Mouse (Mus musculus) heart, embryonic 15.5 days (tissue): ENCODE measurements around the gene Prkca. TPM values are rescaled to one million over a fixed set of nuclear protein-coding genes. Genes with fewer than 3 reads are reported as not detected.
A peak's percentile ranks its signal among the peaks of the same experiment; 100 is the strongest.

Experiments
- ATAC-seq: fragments of 200-750 bp; cut with Nextera tagmentation; replicated peaks from 2 replicates; pipeline ENCODE4 v1.8.0; 2017; ENCODE audit warnings: low read depth, moderate TSS enrichment; ENCODE audit not compliant: insufficient number of reproducible peaks, insufficient read depth, low FRiP score
- H3K27ac ChIP-seq: fragments of 300-500 bp; sonication (generic); 2 replicates; pipeline ENCODE4 v1.5.1; 2015; ENCODE audit warnings: mild to moderate bottlenecking, inconsistent platforms
- H3K27me3 ChIP-seq: fragments of 300-500 bp; sonication (generic); 2 replicates; pipeline ENCODE4 v1.6.1; 2015; ENCODE audit warnings: inconsistent platforms
- H3K36me3 ChIP-seq: fragments of 300-500 bp; sonication (generic); 2 replicates; pipeline ENCODE4 v1.6.1; 2015; ENCODE audit warnings: mild to moderate bottlenecking, inconsistent platforms
- H3K4me1 ChIP-seq: fragments of 300-500 bp; sonication (generic); replicated peaks from 2 replicates; pipeline ENCODE4 v1.6.1; 2015; ENCODE audit warnings: inconsistent platforms
- H3K4me2 ChIP-seq: fragments of 300-500 bp; sonication (generic); 2 replicates; pipeline ENCODE4 v1.6.1; 2015; ENCODE audit warnings: inconsistent platforms, mild to moderate bottlenecking, moderate library complexity
- H3K4me3 ChIP-seq: fragments of 300-500 bp; sonication (generic); 2 replicates; pipeline ENCODE4 v1.5.1; 2015; ENCODE audit warnings: mild to moderate bottlenecking, inconsistent platforms
- H3K9ac ChIP-seq: fragments of 300-500 bp; sonication (generic); 2 replicates; pipeline ENCODE4 v1.6.1; 2015; ENCODE audit warnings: mild to moderate bottlenecking, inconsistent platforms
- H3K9me3 ChIP-seq: fragments of 300-500 bp; sonication (generic); replicated peaks from 2 replicates; pipeline ENCODE4 v1.6.1; 2016; ENCODE audit warnings: inconsistent platforms
- WGBS: fragments of 180-500 bp; shearing (Covaris S2); methylation state at CpG from one replicate; pipeline ENCODE4 v1.1.7; 2015; ENCODE audit warnings: mixed read lengths; 5-methylcytosine and 5-hydroxymethylcytosine counted together
- polyA plus RNA-seq: library from polyadenylated mRNA; unstranded; fragments of >200 nt; fragmentation: Nextera tagmentation; extraction: Ambion mirVana; gene quantifications from 2 replicates; pipeline ENCODE4 v1.2.1, GENCODE M21; 2015

The Prkca gene
- polyA plus RNA-seq, 1 experiment from 2014 or later = 13.7 TPM

DNA sequence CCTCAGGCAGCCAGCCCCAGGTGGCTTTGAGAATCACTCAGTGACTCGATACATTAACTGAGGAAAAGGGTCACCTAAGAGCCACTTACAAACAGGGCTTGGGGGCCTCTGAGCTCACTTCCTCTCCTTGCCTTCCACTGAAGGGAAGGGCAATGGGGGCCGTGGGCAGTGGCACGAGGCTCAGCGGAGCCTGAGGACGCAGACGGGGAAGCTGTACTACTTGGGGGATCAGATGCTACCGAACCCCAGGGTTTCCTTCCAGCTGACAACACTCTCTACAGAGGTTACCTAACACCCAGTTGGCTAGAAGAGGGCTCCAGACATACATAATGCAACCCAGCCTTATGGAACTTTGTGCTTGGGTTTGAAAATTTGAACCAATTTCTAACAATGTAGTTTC, 302.1 kb downstream of the Prkca start:
- H3K4me2 ChIP-seq = no peak overlapping the region
- no peak overlapping the region for H3K4me3 ChIP-seq
- H3K9me3 ChIP-seq = no peaks in the 10 kb centered on the region
- no peaks in the 10 kb centered on the region for H3K27me3 ChIP-seq
- no peak overlapping the region for H3K9ac ChIP-seq
- H3K36me3 ChIP-seq = no peaks in the 10 kb centered on the region; the same call in 1 of the 2 replicates
- no peaks in the 10 kb centered on the region for H3K4me1 ChIP-seq
- WGBS = 73% methylated on average over 7 of the region's 7 CpGs
- no peak overlapping the region for H3K27ac ChIP-seq
- no peak for ATAC-seq

DNA sequence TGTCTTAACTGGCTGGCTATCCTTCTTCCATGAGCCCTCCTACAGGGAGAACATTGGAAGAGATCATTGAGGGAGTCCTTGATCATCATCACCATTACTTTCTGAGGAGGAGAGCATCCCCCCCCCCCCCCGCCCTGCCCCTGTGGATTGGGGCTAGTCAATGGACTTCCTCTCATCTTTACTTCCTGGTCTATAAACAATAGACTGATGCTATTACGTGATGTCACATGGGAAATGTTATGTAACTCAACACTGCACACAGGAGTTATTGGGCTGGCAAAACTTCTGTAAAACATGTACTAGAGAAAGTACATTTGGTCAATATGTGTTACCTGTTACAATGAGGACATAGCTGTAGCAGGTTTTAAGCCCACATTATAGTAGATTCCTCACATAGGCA, 302.9 kb downstream of the Prkca start:
- no peak for ATAC-seq
- 79% methylated on average over 2 of the region's 2 CpGs for WGBS
- Histone ChIP-seq H3K4me3 (no peak overlapping the region), H3K27ac (no peak overlapping the region), H3K4me2 (no peak overlapping the region), H3K9me3 (no peaks in the 10 kb centered on the region), H3K36me3 (no peaks in the 10 kb centered on the region; the same call in 1 of the 2 replicates), H3K4me1 (0 out of 2 replicates have a peak, but pooled peaks cover 4% of the 10 kb centered on the region), H3K27me3 (no peaks in the 10 kb centered on the region), H3K9ac (no peak overlapping the region)

DNA sequence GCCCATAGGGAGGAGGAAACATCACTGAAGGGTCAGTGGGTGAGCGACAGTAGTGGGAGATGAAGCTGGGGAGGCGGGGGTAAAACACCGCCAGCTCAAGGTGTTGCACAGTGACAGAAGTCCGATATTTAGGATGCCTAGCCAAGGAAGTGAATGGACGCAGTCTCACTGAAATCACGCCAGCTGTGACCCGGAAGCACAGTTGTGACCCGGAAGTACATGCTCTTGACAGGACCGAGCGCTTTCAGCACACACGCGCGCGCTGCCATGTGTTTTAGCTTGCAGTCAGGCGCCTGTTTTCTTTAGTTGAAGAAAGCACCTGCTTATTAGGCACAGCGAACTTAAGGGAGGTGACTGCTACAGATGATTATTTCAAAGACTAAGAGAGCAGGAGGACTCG, 304.0 kb downstream of the Prkca start:
- H3K36me3 ChIP-seq = no peaks in the 10 kb centered on the region
- H3K4me1 ChIP-seq = peaks cover 6% of the 10 kb centered on the region; the same call in 1 of the 2 replicates
- no peak overlapping the region for H3K4me2 ChIP-seq
- no peak overlapping the region for H3K9ac ChIP-seq
- ATAC-seq = no peak
- H3K9me3 ChIP-seq = no peaks in the 10 kb centered on the region
- no peak overlapping the region for H3K27ac ChIP-seq
- H3K4me3 ChIP-seq = no peak overlapping the region
- no peaks in the 10 kb centered on the region for H3K27me3 ChIP-seq
- WGBS = 86% methylated on average over 17 of the region's 17 CpGs

DNA sequence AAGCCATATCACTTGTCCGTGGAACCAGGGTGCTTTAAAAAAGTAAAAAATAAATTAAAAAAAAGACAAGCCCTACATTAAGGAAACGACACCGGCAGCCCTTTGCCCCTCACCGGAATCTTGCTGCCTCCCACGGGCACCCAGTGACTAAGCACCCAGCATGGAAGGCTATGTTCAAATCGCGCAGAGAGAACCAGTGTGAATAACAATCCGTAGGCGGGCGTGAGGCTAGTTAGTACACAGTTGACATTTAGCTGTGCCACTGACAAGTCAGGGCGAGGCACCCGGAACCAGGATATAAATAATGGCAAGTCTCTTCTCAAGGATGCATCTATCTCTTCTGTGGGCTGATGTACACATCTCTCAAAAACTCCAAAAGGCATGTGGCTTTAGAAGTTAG, 304.7 kb downstream of the Prkca start:
- Histone ChIP-seq H3K9ac (no peak overlapping the region), H3K9me3 (no peaks in the 10 kb centered on the region), H3K4me1 (peaks cover 13% of the 10 kb centered on the region; the same call in 1 of the 2 replicates), H3K27ac (no peak overlapping the region), H3K36me3 (no peaks in the 10 kb centered on the region), H3K27me3 (no peaks in the 10 kb centered on the region), H3K4me3 (no peak overlapping the region), H3K4me2 (no peak overlapping the region)
- 87% methylated on average over 12 of the region's 12 CpGs for WGBS
- ATAC-seq = no peak

DNA sequence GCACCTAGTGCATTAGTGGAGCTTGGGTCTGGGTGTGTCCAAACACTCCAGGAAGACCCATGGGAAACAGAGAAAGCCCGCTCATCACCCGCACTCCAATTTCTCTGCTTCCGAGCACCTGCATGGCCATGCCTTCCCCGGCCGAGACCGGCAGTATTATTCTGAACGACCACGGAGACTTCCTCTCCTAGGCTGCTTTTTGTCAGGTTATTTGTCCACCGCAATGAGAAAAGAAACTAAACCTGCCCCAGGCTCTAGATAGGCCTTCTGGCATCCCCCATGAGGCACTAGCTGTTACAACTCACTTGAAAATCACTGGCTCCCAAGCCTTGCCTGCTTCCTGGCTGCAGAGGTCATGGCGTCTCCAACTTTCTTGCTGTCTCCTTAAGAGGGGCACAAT, 307.4 kb downstream of the Prkca start:
- no peak overlapping the region for H3K9ac ChIP-seq
- WGBS = 86% methylated on average over 10 of the region's 10 CpGs

DNA sequence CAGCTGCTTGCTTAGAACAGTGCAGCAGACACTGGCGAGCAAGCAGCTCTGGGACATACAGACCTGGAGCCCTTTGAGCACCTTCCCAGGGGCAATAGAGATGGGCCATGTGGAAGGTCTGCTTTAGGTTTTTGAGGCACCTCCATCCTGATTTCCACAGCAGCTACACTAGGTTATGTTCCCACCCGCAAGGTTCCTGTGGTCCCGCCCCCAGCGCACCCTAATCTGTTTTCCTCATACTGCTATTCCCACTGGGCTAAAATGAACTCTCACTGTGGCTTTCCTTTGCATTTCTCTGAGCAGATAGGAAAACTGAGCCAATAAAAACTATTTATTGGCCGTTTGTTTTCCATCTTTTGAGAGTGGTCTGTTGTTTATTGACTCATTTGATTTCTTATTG, 308.0 kb downstream of the Prkca start:
- H3K9ac ChIP-seq = no peak overlapping the region
- no peaks in the 10 kb centered on the region for H3K9me3 ChIP-seq
- no peaks in the 10 kb centered on the region for H3K27me3 ChIP-seq
- no peak overlapping the region for H3K4me3 ChIP-seq
- 78% methylated on average over 5 of the region's 5 CpGs for WGBS
- H3K4me2 ChIP-seq = no peak overlapping the region
- ATAC-seq = no peak
- H3K36me3 ChIP-seq = no peaks in the 10 kb centered on the region
- H3K27ac ChIP-seq = no peak overlapping the region
- peaks cover 31% of the 10 kb centered on the region for H3K4me1 ChIP-seq

More for the DNA sequence above, 307.4 kb downstream of the Prkca start:
- Histone ChIP-seq H3K4me2 (no peak overlapping the region), H3K9me3 (no peaks in the 10 kb centered on the region), H3K4me3 (no peak overlapping the region), H3K36me3 (no peaks in the 10 kb centered on the region), H3K27ac (no peak overlapping the region), H3K4me1 (peaks cover 28% of the 10 kb centered on the region), H3K27me3 (no peaks in the 10 kb centered on the region)
- ATAC-seq = no peak

DNA sequence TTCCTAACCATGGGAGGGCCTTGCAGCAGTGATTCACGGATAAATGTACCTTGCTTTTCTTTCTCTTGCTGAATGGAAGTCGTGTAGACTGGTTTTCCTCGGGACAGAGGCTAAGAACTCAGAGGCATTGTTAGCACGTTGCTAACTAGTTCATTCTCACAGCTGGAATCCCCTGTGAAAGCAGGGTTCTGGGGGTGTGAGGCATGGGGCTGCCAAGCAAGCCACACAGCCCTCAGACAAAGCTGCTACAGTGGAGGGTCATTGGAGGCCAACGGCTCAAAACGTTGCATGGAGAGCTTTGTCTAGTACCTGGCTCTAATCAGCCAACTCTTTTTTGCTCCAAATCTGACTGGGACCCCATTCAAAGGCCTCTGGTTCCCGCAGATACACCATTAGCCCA, 309.4 kb downstream of the Prkca start:
- no peaks in the 10 kb centered on the region for H3K27me3 ChIP-seq
- 55% methylated on average over 7 of the region's 7 CpGs for WGBS
- no peaks in the 10 kb centered on the region for H3K9me3 ChIP-seq
- H3K9ac ChIP-seq = no peak overlapping the region
- no peak overlapping the region for H3K27ac ChIP-seq
- no peaks in the 10 kb centered on the region for H3K36me3 ChIP-seq
- ATAC-seq = no peak
- H3K4me3 ChIP-seq = no peak overlapping the region
- peaks cover 31% of the 10 kb centered on the region for H3K4me1 ChIP-seq
- no peak overlapping the region for H3K4me2 ChIP-seq

DNA sequence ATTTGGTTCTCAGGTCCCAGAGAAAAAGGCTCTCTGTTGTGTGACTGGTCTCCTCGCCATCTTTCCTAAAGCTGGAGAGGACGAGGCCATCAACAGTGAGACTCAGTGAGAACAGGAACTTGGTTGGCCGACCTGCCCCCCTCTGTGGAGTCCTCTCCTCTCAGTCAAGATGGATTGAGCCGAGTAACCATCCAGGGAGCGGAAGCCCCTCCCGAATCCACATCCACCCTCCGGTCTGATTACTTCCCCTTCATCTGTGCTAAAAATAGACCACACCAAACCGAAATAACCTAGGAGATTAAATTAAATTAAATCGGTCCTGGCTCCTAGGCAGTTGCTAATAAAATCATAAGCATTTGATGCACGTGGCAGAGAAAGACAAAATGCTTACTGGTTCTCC, 311.2 kb downstream of the Prkca start:
- peak overlapping the region; percentile 62 for H3K27ac ChIP-seq
- no peaks in the 10 kb centered on the region for H3K27me3 ChIP-seq
- no peaks in the 10 kb centered on the region for H3K9me3 ChIP-seq
- WGBS = 32% methylated on average over 10 of the region's 10 CpGs
- no peak overlapping the region for H3K4me3 ChIP-seq
- ATAC-seq = no peak
- no peak overlapping the region; the same call in 1 of the 2 replicates for H3K4me2 ChIP-seq
- H3K36me3 ChIP-seq = no peaks in the 10 kb centered on the region
- H3K4me1 ChIP-seq = peaks cover 37% of the 10 kb centered on the region
- no peak overlapping the region for H3K9ac ChIP-seq

DNA sequence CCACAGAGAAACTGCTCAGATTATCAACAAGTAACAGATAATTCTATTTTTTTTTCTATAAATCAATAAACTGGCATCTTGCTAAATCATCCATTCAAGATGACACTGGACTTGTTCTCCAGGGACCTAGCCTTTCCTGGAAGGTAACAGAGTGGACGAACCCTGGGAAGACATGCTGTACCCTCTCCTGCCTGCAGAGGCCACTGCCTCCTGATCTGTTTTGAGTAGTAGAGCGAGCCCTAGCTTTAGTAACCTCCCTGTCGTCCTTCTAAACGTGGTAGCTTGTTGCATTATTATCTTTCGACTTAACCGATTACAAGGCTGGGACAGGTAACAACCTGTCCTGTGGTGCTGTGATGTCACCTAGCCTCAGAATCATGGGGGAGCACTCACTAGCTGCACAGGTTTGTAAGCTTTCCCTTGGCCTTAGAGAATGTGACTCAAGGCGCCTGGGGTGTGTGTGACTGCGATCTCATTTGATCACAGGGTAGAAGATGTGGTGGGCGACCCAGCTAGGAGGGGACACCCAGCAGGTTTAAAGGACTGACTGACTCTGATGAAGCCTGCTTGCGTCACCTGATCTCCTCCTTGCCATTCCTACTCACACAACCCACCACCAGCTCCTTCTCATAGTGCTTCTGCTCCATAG, 312.6 kb downstream of the Prkca start:
- Histone ChIP-seq H3K4me2 (no peak overlapping the region), H3K27ac (no peak overlapping the region), H3K9ac (no peak overlapping the region), H3K4me1 (peaks cover 33% of the 10 kb centered on the region), H3K36me3 (no peaks in the 10 kb centered on the region), H3K9me3 (no peaks in the 10 kb centered on the region), H3K4me3 (no peak overlapping the region), H3K27me3 (no peaks in the 10 kb centered on the region)
- peak; percentile 63; the same call in 1 of the 2 replicates for ATAC-seq
- 47% methylated on average over 10 of the region's 10 CpGs for WGBS

DNA sequence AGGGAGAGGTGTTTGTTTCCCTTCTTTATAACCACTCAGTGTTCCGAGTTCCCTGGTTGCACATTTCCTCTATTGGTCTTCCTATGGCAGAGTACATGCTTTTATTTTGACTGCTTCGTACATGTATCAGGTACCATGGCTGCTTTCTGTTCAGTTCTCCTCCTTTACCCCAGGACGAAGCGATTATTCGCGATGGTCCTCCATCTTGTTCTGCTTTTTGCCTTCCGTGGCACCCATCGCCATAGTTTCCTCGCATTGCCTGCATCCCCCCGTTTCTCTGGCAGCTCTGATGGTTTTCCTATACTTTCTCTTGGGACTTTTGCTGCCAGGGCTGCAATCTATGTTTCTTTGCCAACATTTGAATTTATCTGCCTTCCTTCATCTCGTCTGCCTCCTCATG, 314.4 kb downstream of the Prkca start:
- no peak overlapping the region for H3K9ac ChIP-seq
- ATAC-seq = no peak
- no peaks in the 10 kb centered on the region for H3K27me3 ChIP-seq
- no peak overlapping the region for H3K27ac ChIP-seq
- 91% methylated on average over 11 of the region's 11 CpGs for WGBS
- H3K4me1 ChIP-seq = peaks cover 27% of the 10 kb centered on the region
- H3K9me3 ChIP-seq = no peaks in the 10 kb centered on the region
- H3K4me2 ChIP-seq = no peak overlapping the region
- H3K4me3 ChIP-seq = no peak overlapping the region
- H3K36me3 ChIP-seq = no peaks in the 10 kb centered on the region

DNA sequence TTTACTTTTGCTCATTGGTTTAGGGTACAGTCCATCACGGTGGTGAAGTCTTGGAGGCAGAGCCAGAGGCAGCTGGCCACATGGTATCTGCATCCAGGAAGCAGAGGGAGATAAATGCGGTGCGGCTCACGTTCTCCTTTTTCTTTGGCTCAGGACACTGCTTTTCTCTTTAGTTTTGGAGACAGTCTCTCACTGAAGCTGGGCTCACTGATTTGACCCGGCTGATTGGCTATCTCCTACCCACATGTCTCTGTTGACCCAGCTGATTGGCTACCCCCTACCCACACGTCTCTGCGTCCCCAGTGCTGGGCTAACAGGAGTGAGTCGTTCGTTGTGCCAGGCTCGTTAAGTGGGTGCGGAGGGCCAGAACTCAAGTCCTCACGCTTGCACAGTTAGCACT, 315.3 kb downstream of the Prkca start:
- H3K27ac ChIP-seq = no peak overlapping the region; the same call in 1 of the 2 replicates
- H3K27me3 ChIP-seq = no peaks in the 10 kb centered on the region
- no peak for ATAC-seq
- H3K9ac ChIP-seq = no peak overlapping the region
- 39% methylated on average over 12 of the region's 12 CpGs for WGBS
- H3K9me3 ChIP-seq = no peaks in the 10 kb centered on the region
- peaks cover 22% of the 10 kb centered on the region for H3K4me1 ChIP-seq
- H3K36me3 ChIP-seq = no peaks in the 10 kb centered on the region
- H3K4me2 ChIP-seq = peak overlapping the region; percentile 33
- H3K4me3 ChIP-seq = no peak overlapping the region

DNA sequence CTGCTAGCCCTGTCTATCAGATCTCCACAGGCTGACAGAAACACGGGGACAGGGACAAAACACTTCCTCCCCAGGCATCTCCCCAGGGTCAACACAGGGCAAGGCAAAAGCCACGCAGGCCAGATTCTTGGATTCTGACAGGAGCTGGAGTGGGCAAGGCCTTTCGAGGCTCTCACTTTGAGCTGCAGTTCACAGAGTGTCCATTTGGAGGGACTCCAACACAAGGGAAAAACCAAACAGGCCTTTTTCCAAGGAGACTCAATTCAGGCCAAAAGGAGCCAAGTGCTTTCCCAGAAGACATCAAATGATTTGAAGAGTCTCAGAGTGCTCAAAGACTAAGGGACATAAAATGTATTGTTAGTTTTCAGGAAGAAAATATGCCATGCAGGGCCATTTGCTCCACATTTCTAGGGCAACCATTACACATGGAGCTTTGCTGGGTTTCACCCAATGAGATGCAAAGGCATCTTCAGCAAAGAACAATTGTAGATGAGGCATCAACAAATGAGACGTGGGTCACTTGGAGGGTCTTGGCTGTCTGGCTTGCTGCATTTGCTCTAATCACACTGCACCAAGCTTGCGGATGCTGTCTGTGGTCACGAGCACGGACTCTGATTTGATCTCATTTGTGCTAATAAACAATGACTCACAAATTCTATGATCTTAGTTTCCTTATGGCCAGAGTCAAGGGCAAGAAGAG, 317.9 kb downstream of the Prkca start:
- Histone ChIP-seq H3K4me3 (no peak overlapping the region), H3K9ac (no peak overlapping the region), H3K4me2 (no peak overlapping the region), H3K4me1 (peaks cover 6% of the 10 kb centered on the region), H3K27me3 (no peaks in the 10 kb centered on the region), H3K9me3 (no peaks in the 10 kb centered on the region), H3K27ac (no peak overlapping the region), H3K36me3 (no peaks in the 10 kb centered on the region)
- no peak for ATAC-seq
- WGBS = 61% methylated on average over 7 of the region's 7 CpGs
